Mouse (Mus musculus): Measurements from ENCODE around the gene Odf3b.

DNA sequence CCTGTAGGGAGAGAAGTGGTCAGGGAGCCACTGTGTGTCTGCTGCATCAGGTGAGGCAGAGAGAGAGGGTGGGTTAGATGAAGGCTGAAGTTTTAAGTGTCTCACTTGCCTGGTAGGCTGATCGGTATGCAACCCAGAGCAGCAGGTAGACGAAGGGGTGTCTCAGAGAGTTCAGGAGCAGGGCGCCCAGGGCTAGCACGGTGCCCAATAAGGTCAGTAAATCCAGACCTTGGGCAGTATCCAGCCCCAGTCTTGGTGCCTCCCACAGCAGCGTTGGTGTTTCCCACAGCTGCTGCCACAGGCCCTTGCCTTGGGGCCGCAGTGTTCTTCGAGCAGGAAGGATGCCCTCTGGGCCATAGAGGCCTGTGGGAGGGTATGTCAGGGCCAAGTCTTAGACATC, 24.6 kb downstream of the Odf3b start:
- TF ChIP-seq POLR2A (IDR thresholded peaks at IDR 0.05; ENCODE audit: low read depth, low read length) = no peak
- no peak for TF ChIP-seq CTCF (IDR thresholded peaks at IDR 0.05; ENCODE audit: extremely low read depth, insufficient read length, insufficient replicate concordance, low read depth, low read length)

Data from small intestine, adult 2 months (tissue).